Mouse (Mus musculus) E14TG2a.4 (cell line): ENCODE data around the gene C2.

ENCODE experiments used
- CTCF ChIP-seq: conservative IDR thresholded peaks from 2 replicates; pipeline ENCODE4 v1.5.1; 2014; ENCODE audit warnings: low read length
- NANOG ChIP-seq: IDR thresholded peaks from 2 replicates; pipeline ENCODE4 v1.6.1; 2014; ENCODE audit warnings: borderline replicate concordance, low read length, mixed read lengths
- POU5F1 ChIP-seq: IDR thresholded peaks from 2 replicates; pipeline ENCODE4 v1.6.1; 2014; ENCODE audit warnings: low read length, borderline replicate concordance

DNA sequence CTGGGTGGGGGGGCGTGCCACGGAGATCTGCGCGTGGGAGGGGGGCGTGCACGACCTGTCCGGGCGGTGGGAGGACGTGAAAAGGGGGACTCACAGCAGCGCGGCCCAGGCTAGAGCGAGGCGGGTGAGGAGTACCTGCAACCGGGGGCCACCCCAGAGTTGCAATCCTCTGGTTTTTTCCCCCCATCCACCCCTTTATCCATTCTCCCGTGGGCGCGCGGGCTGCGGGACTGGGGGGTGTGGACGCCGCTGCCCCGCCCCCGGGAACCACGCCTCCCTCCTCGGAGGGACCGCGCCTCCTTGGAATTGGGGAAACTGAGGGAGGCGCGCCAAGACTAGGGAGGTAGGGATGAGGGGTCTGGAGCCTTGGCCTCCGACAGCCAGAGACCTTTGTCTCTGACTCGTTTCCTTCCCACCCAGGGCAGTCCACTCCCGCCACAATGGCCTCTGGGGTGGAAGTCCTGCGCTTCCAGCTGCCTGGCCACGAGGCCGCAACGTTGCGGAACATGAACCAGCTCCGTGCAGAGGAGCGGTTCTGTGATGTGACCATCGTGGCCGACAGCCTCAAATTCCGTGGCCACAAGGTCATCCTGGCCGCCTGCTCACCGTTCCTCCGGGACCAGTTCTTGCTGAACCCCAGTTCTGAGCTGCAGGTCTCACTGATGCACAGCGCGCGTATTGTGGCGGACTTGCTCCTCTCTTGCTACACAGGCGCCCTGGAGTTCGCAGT lies 3.1 kb downstream of the C2 start:
- no peak for TF ChIP-seq CTCF
- no peak for TF ChIP-seq NANOG
- TF ChIP-seq POU5F1 = no peak
